10 mouse cellular contexts compared by ENCODE assay signal in the genomic region with DNA sequence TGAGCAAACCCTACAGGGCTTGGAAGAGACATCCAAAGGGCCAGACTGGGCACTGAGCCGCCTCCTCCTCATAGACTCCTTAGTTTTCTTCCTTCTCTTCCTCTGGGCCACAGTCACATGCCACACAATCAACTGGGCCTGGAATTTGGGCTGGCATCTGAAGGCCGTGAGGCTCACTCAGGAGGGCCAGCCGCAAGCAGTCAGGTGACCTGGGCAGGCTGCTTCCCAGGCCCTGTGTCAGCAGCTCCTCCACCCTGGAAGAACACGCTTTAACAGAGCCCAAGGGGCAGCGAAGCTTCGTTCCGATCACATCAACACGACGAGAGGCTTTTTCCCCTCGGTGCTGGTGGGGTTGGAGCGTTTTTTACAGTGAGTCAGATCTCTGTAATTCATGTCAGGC. TPM values are rescaled to one million over a fixed set of nuclear protein-coding genes. Genes with fewer than 3 reads are reported as not detected.
DNase-seq lines count a peak whose midpoint lies in the region; ATAC-seq and TF ChIP-seq lines count a peak whose summit lies in the region.
"Had no signal": no experiment of that assay in that cellular context is flagged by ENCODE, and none has a peak within 500 bp of the region (broad histone marks: within the 10 kb centered on the region; RNA-seq: fewer than 3 reads in every experiment).

No protein-coding gene starts in this region.

- peak overlapping the region; percentile 45 for H3K27ac ChIP-seq in forebrain, embryonic 10.5 days
- H3K27ac ChIP-seq in forebrain, embryonic 13.5 days: no peak overlapping the region
- H3K27ac ChIP-seq in left cerebral cortex, adult 2 months: peak overlapping the region; percentile 64

- no peak overlapping the region for H3K4me3 ChIP-seq in forebrain, embryonic 10.5 days
- no peak overlapping the region for H3K4me3 ChIP-seq in forebrain, embryonic 13.5 days
- no peak overlapping the region for H3K4me3 ChIP-seq in left cerebral cortex, adult 2 months

- peaks cover 76% of the 10 kb centered on the region for H3K4me1 ChIP-seq in forebrain, embryonic 10.5 days
- peaks cover 51% of the 10 kb centered on the region for H3K4me1 ChIP-seq in forebrain, embryonic 13.5 days

- H3K4me2 ChIP-seq in forebrain, embryonic 13.5 days: no peak overlapping the region
- H3K4me2 ChIP-seq: midbrain, embryonic 11.5 days had no signal

- H3K36me3 ChIP-seq in forebrain, embryonic 10.5 days (replicated peaks): peaks cover 56% of the 10 kb centered on the region
- H3K36me3 ChIP-seq in forebrain, embryonic 13.5 days (ENCODE audit: poor library complexity, severe bottlenecking): peaks cover 13% of the 10 kb centered on the region; the same call in 1 of the 2 replicates

- H3K27me3 ChIP-seq in forebrain, embryonic 10.5 days (ENCODE audit: poor library complexity, severe bottlenecking): no peaks in the 10 kb centered on the region
- no peaks in the 10 kb centered on the region for H3K27me3 ChIP-seq in forebrain, embryonic 13.5 days
- H3K27me3 ChIP-seq: CH12.LX had no signal

- no peak for TF ChIP-seq CTCF in left cerebral cortex, adult 2 months (IDR thresholded peaks at IDR 0.05)

- intact Hi-C loops in left cerebral cortex, adult 2 months (cut with DNase I): no loop called here
- intact Hi-C loops in left cerebral cortex, postnatal 14 days (cut with DNase I): no loop called here

- H3K9ac ChIP-seq in forebrain, embryonic 13.5 days: no peak overlapping the region

- DNase-seq in forebrain, embryonic 10.5 days (ENCODE audit: extremely low spot score, low spot score): no peak
- no peak for DNase-seq in left cerebral cortex, adult 2 months (ENCODE audit: extremely low spot score in 1 of 2, low spot score in 2 of 2)
- DNase-seq in left cerebral cortex, postnatal 14 days (ENCODE audit: low spot score in 2 of 2): no peak
- peak; percentile 18 for DNase-seq in cerebellum, postnatal 10 days
- DNase-seq in kidney, postnatal 14 days: peak; percentile 42
- no peak for DNase-seq in urinary bladder, adult 2 months (ENCODE audit: low spot score)
- DNase-seq in embryo, embryonic 11 days: no peak

- no peak for ATAC-seq in forebrain, embryonic 13.5 days

- 91% methylated on average over 11 of the region's 11 CpGs for WGBS in forebrain, embryonic 10.5 days
- 90% methylated on average over 11 of the region's 11 CpGs for WGBS in forebrain, embryonic 13.5 days

- no peaks in the 10 kb centered on the region for H3K9me3 ChIP-seq in forebrain, embryonic 10.5 days
- H3K9me3 ChIP-seq in forebrain, embryonic 13.5 days (replicated peaks): no peaks in the 10 kb centered on the region

RNA-seq across cellular contexts. Expression of gene Fam53b, which starts 11.0 kb away (rescaled TPM):
- polyA plus RNA-seq in forebrain, embryonic 10.5 days (2016; fragmentation: Nextera tagmentation; extraction: Ambion mirVana): 39.4 and 39.5 TPM in 2 replicates
- 31.1 and 33.9 TPM in 2 replicates for polyA plus RNA-seq in forebrain, embryonic 13.5 days (2015; fragmentation: Nextera tagmentation; extraction: Ambion mirVana)
- 10 to 100 TPM; 57.1 to 75.2 TPM for total RNA-seq in left cerebral cortex, adult 2 months (2021)
- total RNA-seq in left cerebral cortex, postnatal 14 days (2021): 10 to 100 TPM; 24.8 to 27.8 TPM
- polyA plus RNA-seq in urinary bladder, adult 2 months (2012; rRNA removed): 11.2 and 15.8 TPM in 2 replicates

RNA-seq across cellular contexts. Expression of gene Eef1akmt2, which starts 49.8 kb away (rescaled TPM):
- polyA plus RNA-seq in forebrain, embryonic 10.5 days (2016; fragmentation: Nextera tagmentation; extraction: Ambion mirVana): 76.8 and 80.9 TPM in 2 replicates
- 105 and 115 TPM in 2 replicates for polyA plus RNA-seq in forebrain, embryonic 13.5 days (2015; fragmentation: Nextera tagmentation; extraction: Ambion mirVana)
- 10 to 100 TPM; 33.2 to 33.8 TPM for total RNA-seq in left cerebral cortex, adult 2 months (2021)
- 10 to 100 TPM; 29.3 to 31.2 TPM for total RNA-seq in left cerebral cortex, postnatal 14 days (2021)
- polyA plus RNA-seq in urinary bladder, adult 2 months (2012; rRNA removed): 33.7 and 34.9 TPM in 2 replicates

RNA-seq across cellular contexts. Expression of gene Abraxas2, which starts 56.3 kb away (rescaled TPM):
- polyA plus RNA-seq in forebrain, embryonic 10.5 days (2016; fragmentation: Nextera tagmentation; extraction: Ambion mirVana): 32.9 and 33.9 TPM in 2 replicates
- polyA plus RNA-seq in forebrain, embryonic 13.5 days (2015; fragmentation: Nextera tagmentation; extraction: Ambion mirVana): 42.5 and 43.5 TPM in 2 replicates
- total RNA-seq in left cerebral cortex, adult 2 months (2021): 10 to 100 TPM; 26.6 to 27.6 TPM
- total RNA-seq in left cerebral cortex, postnatal 14 days (2021): 10 to 100 TPM; 24.9 to 28.2 TPM
- polyA plus RNA-seq in urinary bladder, adult 2 months (2012; rRNA removed): 24.0 and 24.7 TPM in 2 replicates

Comparison
In these comparisons a context has a peak if more than half of its experiments do, and no peak if none do; other contexts are left out.
1. DNase-seq: peak in cerebellum, postnatal 10 days (2 of 2) and kidney, postnatal 14 days (single experiment); none in forebrain, embryonic 10.5 days (single experiment), left cerebral cortex, adult 2 months (0 of 2), left cerebral cortex, postnatal 14 days (0 of 2), urinary bladder, adult 2 months (single experiment) and embryo, embryonic 11 days (single experiment).